Mouse (Mus musculus) heart, postnatal 0 days (tissue): Measurements from ENCODE around the gene Igsf3. TPM values are rescaled to one million over a fixed set of nuclear protein-coding genes. Genes with fewer than 3 reads are reported as not detected.

Source experiments
- ATAC-seq: fragments of 200-750 bp; cut with Nextera tagmentation; 2 replicates; pipeline ENCODE4 v1.8.0; 2017; ENCODE audit warnings: low read depth, moderate number of reproducible peaks, moderate library complexity; ENCODE audit not compliant: insufficient read depth
- DNase-seq: peaks from one replicate; pipeline ENCODE4 v3.0.0-alpha.2; 2016; ENCODE audit warnings: low spot score
- H3K27ac ChIP-seq: fragments of 300-500 bp; sonication (generic); 2 replicates; pipeline ENCODE4 v1.5.1; 2014; ENCODE audit warnings: low read depth, mild to moderate bottlenecking
- H3K27me3 ChIP-seq: fragments of 300-500 bp; sonication (generic); 2 replicates; pipeline ENCODE4 v1.6.1; 2014; ENCODE audit warnings: low read length, mixed read lengths; ENCODE audit not compliant: control insufficient read depth, insufficient read depth
- H3K36me3 ChIP-seq: fragments of 300-500 bp; sonication (generic); replicated peaks from 2 replicates; pipeline ENCODE4 v1.6.1; 2014; ENCODE audit warnings: low read length, mixed read lengths; ENCODE audit not compliant: control insufficient read depth, insufficient read depth
- H3K4me1 ChIP-seq: fragments of 300-500 bp; sonication (generic); 2 replicates; pipeline ENCODE4 v1.6.1; 2014; ENCODE audit warnings: antibody characterized with exemption; ENCODE audit not compliant: control insufficient read depth, insufficient read depth
- H3K4me2 ChIP-seq: fragments of 300-500 bp; sonication (generic); 2 replicates; pipeline ENCODE4 v1.6.1; 2014; ENCODE audit warnings: low read depth, mild to moderate bottlenecking, low read length, moderate library complexity
- H3K4me3 ChIP-seq: fragments of 300-500 bp; sonication (generic); 2 replicates; pipeline ENCODE4 v1.5.1; 2014; ENCODE audit warnings: low read depth, low read length
- H3K9ac ChIP-seq: fragments of 300-500 bp; sonication (generic); replicated peaks from 2 replicates; pipeline ENCODE4 v1.6.1; 2014; ENCODE audit warnings: low read depth, low read length, mixed read lengths
- H3K9me3 ChIP-seq: fragments of 300-500 bp; sonication (generic); replicated peaks from 2 replicates; pipeline ENCODE4 v1.6.1; 2016; ENCODE audit warnings: low read length; ENCODE audit not compliant: control insufficient read depth
- CTCF ChIP-seq: IDR thresholded peaks from 2 replicates; pipeline ENCODE4 v1.5.1; 2016; ENCODE audit warnings: antibody characterized with exemption, control low read depth, low read depth
- EP300 ChIP-seq: IDR thresholded peaks from 2 replicates; pipeline ENCODE4 v1.6.1; 2016; ENCODE audit warnings: antibody characterized with exemption, low read depth
- WGBS: fragments of 180-500 bp; shearing (Covaris S2); extraction: QIAGEN DNeasy Blood & Tissue Kit; methylation state at CpG from one replicate; pipeline ENCODE4 v1.1.7; 2014; 5-methylcytosine and 5-hydroxymethylcytosine counted together
- polyA plus RNA-seq: library from polyadenylated mRNA; unstranded; fragments of >200 nt; fragmentation: Nextera tagmentation; extraction: Ambion mirVana; gene quantifications from 2 replicates; pipeline ENCODE4 v1.2.1, GENCODE M21; 2015
- total RNA-seq: library from RNA; depleted of rRNA; stranded (reverse); fragments of >200 nt; gene quantifications from 2 replicates; pipeline ENCODE4 v1.2.3, GENCODE M21; 2014; ENCODE audit warnings: low replicate concordance

The Igsf3 gene
- total and polyA plus RNA-seq, 2 experiments from 2014 or later: 18.0 to 23.9 TPM

DNA sequence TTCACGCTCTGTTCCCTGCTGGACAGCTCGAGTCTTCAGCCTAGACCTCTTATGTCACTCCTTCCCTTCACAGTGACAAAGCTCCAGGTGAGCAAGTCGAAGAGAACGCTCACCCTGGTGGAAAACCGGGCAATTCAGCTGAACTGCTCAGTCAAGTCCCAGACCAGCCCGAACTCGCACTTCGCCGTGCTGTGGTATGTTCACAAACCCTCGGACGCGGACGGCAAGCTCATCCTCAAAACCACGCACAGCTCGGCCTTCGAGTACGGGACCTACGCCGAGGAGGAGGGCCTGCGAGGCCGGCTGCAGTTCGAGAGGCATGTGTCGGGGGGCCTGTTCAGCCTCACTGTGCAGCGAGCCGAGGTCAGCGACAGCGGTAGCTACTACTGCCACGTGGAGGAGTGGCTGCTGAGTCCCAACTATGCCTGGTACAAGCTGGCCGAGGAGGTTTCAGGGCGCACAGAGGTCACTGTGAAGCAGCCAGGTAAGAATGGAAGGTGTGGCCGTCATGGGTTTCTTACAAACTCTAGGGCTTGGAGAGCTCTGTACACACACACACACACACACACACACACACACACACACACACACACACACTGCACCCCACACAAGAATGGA is 74.0 kb downstream of the Igsf3 start:
- no peak overlapping the region for H3K27ac ChIP-seq
- whole genome bisulfite sequencing: 78% methylated on average over 31 of the region's 31 CpGs
- H3K27me3 ChIP-seq: no peaks in the 10 kb centered on the region
- no peak overlapping the region for H3K4me3 ChIP-seq
- TF ChIP-seq CTCF: no peak
- TF ChIP-seq EP300: no peak
- no peaks in the 10 kb centered on the region for H3K9me3 ChIP-seq
- H3K4me2 ChIP-seq: no peak overlapping the region
- no peak overlapping the region for H3K9ac ChIP-seq
- ATAC-seq: no peak
- DNase-seq: no peak
- H3K4me1 ChIP-seq: no peaks in the 10 kb centered on the region
- H3K36me3 ChIP-seq: peaks cover 38% of the 10 kb centered on the region

DNA sequence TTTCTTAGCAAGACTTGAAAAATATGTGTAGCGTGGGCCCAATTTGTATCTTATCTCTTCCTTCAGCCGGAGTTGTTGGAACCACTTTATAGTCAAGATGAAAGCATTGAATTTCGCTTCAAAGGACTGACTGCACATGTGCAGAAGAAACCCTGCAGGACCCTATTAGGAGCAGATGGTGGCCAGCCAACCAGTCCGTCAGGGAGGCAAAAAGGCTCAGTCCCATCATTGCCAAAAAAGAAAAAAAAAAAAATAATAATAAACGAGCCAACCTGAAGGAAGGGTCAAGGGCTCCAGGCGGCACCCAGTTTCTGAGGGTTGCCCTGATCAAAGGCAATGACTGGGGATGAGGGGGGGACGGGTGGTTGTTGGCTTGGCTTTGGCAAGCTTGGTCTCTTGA is 83.7 kb downstream of the Igsf3 start:
- Histone ChIP-seq H3K27me3 (no peaks in the 10 kb centered on the region), H3K4me3 (no peak overlapping the region), H3K9ac (no peak overlapping the region), H3K4me2 (no peak overlapping the region), H3K9me3 (no peaks in the 10 kb centered on the region), H3K27ac (no peak overlapping the region), H3K36me3 (peaks cover 36% of the 10 kb centered on the region), H3K4me1 (no peaks in the 10 kb centered on the region)
- WGBS: 70% methylated on average over 7 of the region's 7 CpGs
- no peak for ATAC-seq
- no peak for TF ChIP-seq CTCF
- TF ChIP-seq EP300: no peak
- no peak for DNase-seq

DNA sequence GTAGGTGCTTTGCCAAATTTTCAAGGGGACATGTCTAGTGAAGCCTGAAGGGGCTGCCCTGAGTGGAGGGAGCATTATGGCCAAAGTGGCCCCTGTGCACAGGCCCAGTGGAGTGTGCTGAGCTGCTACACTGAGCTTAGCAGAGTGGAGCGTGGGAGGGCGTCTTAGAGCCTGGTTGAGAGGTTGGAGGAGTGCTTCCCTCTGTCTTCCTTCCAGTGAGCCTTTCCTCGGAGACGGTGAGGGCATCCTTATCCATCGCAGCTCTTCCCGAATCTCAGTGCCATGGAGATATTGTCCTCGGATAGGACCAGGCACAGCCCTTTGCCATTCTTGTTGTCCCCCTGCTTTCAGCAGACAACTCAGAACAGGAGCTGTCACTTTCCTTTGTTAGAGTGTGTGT is 84.2 kb downstream of the Igsf3 start:
- H3K36me3 ChIP-seq: peaks cover 32% of the 10 kb centered on the region
- WGBS: 80% methylated on average over 7 of the region's 7 CpGs

DNA sequence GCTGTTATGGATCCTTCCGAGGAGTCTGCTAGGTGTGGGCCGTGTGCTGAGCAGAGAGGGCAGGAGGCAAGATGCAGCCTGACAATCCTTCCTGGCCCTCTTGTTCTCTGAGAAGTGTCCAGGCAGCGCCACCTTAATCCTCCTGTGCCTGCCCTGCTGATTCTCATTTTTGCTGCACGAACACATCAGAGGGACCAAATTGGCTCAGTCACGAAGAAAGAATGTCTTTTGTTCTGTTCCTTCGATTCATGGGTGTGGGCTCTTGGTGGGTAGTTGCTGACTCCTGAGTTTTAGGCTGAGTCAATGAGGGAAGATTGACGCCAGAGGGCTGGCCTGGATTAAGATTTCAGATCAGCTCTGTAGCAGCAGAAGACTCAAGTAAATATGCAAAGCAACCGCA is 84.9 kb downstream of the Igsf3 start:
- no peak for ATAC-seq
- Histone ChIP-seq H3K36me3 (peaks cover 27% of the 10 kb centered on the region), H3K4me3 (no peak overlapping the region), H3K9ac (no peak overlapping the region), H3K27me3 (no peaks in the 10 kb centered on the region), H3K4me1 (no peaks in the 10 kb centered on the region), H3K9me3 (no peaks in the 10 kb centered on the region), H3K27ac (no peak overlapping the region), H3K4me2 (no peak overlapping the region)
- TF ChIP-seq CTCF (no peak), EP300 (no peak)
- 72% methylated on average over 8 of the region's 8 CpGs for WGBS
- no peak for DNase-seq

More for the DNA sequence above, 84.2 kb downstream of the Igsf3 start:
- Histone ChIP-seq H3K4me2 (no peak overlapping the region), H3K4me1 (no peaks in the 10 kb centered on the region), H3K9ac (no peak overlapping the region), H3K27ac (no peak overlapping the region), H3K9me3 (no peaks in the 10 kb centered on the region), H3K4me3 (no peak overlapping the region), H3K27me3 (no peaks in the 10 kb centered on the region)
- DNase-seq (no peak), ATAC-seq (no peak)
- TF ChIP-seq CTCF (no peak), EP300 (no peak)

DNA sequence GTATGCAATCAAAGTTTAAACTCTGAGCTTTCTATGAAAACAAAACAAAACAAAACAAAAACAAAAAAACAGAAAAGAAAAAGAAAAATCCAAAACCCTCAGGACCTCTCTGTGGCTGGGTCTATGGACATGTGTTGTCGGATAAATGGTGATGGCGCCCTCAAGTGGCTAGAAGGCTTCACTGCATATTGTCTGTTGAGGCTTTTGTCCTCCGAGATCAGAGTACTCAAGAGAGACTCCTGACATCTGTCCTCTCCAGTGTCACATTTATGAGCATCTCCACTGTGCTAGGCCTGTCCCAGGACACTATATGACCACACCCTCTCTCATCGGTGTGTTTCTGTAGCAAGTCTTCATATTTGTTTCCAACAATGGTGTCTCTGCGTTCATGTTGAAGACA is 85.4 kb downstream of the Igsf3 start:
- Histone ChIP-seq H3K27me3 (no peaks in the 10 kb centered on the region), H3K4me3 (no peak overlapping the region), H3K4me1 (no peaks in the 10 kb centered on the region), H3K9me3 (no peaks in the 10 kb centered on the region), H3K9ac (no peak overlapping the region), H3K27ac (no peak overlapping the region), H3K4me2 (no peak overlapping the region), H3K36me3 (peaks cover 22% of the 10 kb centered on the region)
- 36% methylated on average over 5 of the region's 5 CpGs for WGBS
- TF ChIP-seq EP300: no peak
- peak; percentile 87 for TF ChIP-seq CTCF
- ATAC-seq (peak; percentile 41; the same call in 1 of the 2 replicates), DNase-seq (peak; percentile 72)

DNA sequence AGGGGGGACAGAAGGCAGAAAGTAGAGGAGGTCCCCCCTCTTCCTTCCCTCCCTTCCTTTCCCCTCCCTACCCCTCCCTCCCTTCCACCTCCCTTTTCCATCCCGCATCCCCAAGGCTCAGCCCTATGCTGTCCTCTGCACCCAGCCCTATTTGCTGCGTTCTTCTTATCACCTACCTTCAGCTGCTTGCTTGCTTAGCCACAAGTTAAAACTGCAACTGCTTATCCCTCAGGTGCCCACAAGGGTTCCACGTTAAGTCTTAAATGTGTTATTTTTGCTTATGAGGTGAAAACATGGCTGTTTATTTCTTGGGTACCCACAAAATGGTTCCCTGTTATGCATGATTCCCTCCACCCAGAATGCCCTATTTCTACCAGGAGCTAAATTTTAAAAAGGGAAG is 86.6 kb downstream of the Igsf3 start:
- H3K9ac ChIP-seq: no peak overlapping the region
- H3K4me3 ChIP-seq: no peak overlapping the region
- H3K4me2 ChIP-seq: no peak overlapping the region
- WGBS: 82% methylated on average over 3 of the region's 3 CpGs
- H3K27ac ChIP-seq: no peak overlapping the region
- no peaks in the 10 kb centered on the region for H3K4me1 ChIP-seq
- H3K36me3 ChIP-seq: peaks cover 10% of the 10 kb centered on the region
- TF ChIP-seq EP300: no peak
- TF ChIP-seq CTCF: no peak
- H3K27me3 ChIP-seq: no peaks in the 10 kb centered on the region
- DNase-seq: no peak
- no peak for ATAC-seq
- no peaks in the 10 kb centered on the region for H3K9me3 ChIP-seq
